Mouse (Mus musculus): ENCODE measurements around the gene Grtp1. TPM values are rescaled to one million over a fixed set of nuclear protein-coding genes. Genes with fewer than 3 reads are reported as not detected.
A peak's percentile ranks its signal among the peaks of the same experiment; 100 is the strongest.

Gene Grtp1
- polyA plus RNA-seq (2011; ENCODE audit: insufficient read depth, insufficient read length, low replicate concordance, missing spikeins), result 6.8 and 20.6 TPM in 2 replicates

- peak within 1 kb of the TSS; percentile 63 for H3K27ac ChIP-seq (ENCODE audit: control insufficient read depth, insufficient read depth, low read depth, low read length, poor library complexity)
- under 1% methylated on average over 58 of the region's 58 CpGs for WGBS
Observed at GRCm38 (mm10) chr8:13200301-13201012, at the start of gene Grtp1. Gene Grtp1, minus strand, starts transcription at chr8:13200620.

GRCm38 (mm10) chr8:13244343-13244880, 44.0 kb upstream of the Grtp1 start:
- Histone ChIP-seq H3K27ac (ENCODE audit: control insufficient read depth, insufficient read depth, low read depth, low read length, poor library complexity) (no peak overlapping the region), H3K4me1 (ENCODE audit: control insufficient read depth, insufficient read depth, low read length) (peaks cover 2% of the 10 kb centered on the region), H3K4me3 (replicated peaks; ENCODE audit: control insufficient read depth, low read depth, low read length) (no peak overlapping the region)
- WGBS, result 82% methylated on average over 11 of the region's 11 CpGs
- TF ChIP-seq CTCF (IDR thresholded peaks at IDR 0.05; ENCODE audit: control insufficient read depth, insufficient read depth, low read length) (no peak), POLR2A (IDR thresholded peaks at IDR 0.05; ENCODE audit: borderline replicate concordance, control insufficient read depth, low read depth, low read length) (no peak)

More at GRCm38 (mm10) chr8:13200301-13201012, at the start of gene Grtp1:
- peaks cover 2% of the 10 kb centered on the region for H3K4me1 ChIP-seq (ENCODE audit: control insufficient read depth, insufficient read depth, low read length)
- peak within 1 kb of the TSS; percentile 75 for H3K4me3 ChIP-seq (replicated peaks; ENCODE audit: control insufficient read depth, low read depth, low read length)
- TF ChIP-seq CTCF (IDR thresholded peaks at IDR 0.05; ENCODE audit: control insufficient read depth, insufficient read depth, low read length) (no peak), POLR2A (IDR thresholded peaks at IDR 0.05; ENCODE audit: borderline replicate concordance, control insufficient read depth, low read depth, low read length) (no peak)

GRCm38 (mm10) chr8:13242985-13243870, 42.8 kb upstream of the Grtp1 start:
- WGBS, result 84% methylated on average over 10 of the region's 10 CpGs
- no peak for TF ChIP-seq CTCF (IDR thresholded peaks at IDR 0.05; ENCODE audit: control insufficient read depth, insufficient read depth, low read length)
- no peak for TF ChIP-seq POLR2A (IDR thresholded peaks at IDR 0.05; ENCODE audit: borderline replicate concordance, control insufficient read depth, low read depth, low read length)
- Histone ChIP-seq H3K4me3 (replicated peaks; ENCODE audit: control insufficient read depth, low read depth, low read length) (no peak overlapping the region), H3K27ac (ENCODE audit: control insufficient read depth, insufficient read depth, low read depth, low read length, poor library complexity) (no peak overlapping the region), H3K4me1 (ENCODE audit: control insufficient read depth, insufficient read depth, low read length) (peaks cover 2% of the 10 kb centered on the region)

DNA sequence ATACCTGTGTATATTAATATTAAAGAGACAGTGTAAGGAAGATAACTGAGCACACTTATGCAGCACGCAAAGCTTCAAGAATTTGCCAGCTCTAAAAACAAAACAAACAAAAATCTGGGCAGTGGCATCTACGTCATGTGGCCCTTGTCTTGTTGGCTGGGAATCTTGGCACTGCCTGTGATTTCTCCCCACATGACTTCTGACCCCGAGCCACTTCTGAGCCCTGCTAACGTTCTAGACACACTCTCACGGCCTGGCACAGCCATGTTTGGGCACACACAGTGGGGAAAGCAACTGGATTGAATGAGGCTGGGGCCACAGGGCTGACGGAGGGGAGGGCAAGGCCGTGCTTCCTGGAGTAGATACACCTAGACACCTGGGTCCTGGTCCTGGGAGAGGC, 40.3 kb upstream of the Grtp1 start:
- Histone ChIP-seq H3K4me3 (replicated peaks; ENCODE audit: control insufficient read depth, low read depth, low read length) (no peak overlapping the region), H3K4me1 (ENCODE audit: control insufficient read depth, insufficient read depth, low read length) (peaks cover 2% of the 10 kb centered on the region), H3K27ac (ENCODE audit: control insufficient read depth, insufficient read depth, low read depth, low read length, poor library complexity) (no peak overlapping the region)
- TF ChIP-seq POLR2A (IDR thresholded peaks at IDR 0.05; ENCODE audit: borderline replicate concordance, control insufficient read depth, low read depth, low read length) (0 out of 2 replicates have a peak, but pooled peaks have one; percentile 17), CTCF (IDR thresholded peaks at IDR 0.05; ENCODE audit: control insufficient read depth, insufficient read depth, low read length) (no peak)
- 72% methylated on average over 7 of the region's 7 CpGs for WGBS

DNA sequence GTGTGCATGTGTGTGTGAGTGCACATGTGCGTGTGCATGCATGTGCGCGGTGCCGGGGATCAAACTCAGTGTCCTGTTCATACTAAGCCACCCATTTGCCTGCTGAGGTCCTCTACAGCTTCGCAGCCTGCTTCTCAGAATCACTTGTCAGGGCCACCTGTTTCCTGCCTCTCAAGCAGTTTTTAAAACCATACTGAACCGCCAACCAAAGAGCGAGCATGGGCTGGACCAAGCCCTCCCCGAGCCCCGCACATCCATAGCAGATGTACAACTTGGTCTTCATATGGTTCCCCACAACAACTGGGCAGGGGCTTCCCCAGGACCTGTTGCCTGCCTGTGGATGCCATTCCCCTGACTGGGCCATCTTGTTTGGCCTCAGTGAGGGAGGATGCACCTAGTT, 39.6 kb upstream of the Grtp1 start:
- H3K4me1 ChIP-seq (ENCODE audit: control insufficient read depth, insufficient read depth, low read length), result peaks cover 2% of the 10 kb centered on the region
- no peak overlapping the region for H3K4me3 ChIP-seq (replicated peaks; ENCODE audit: control insufficient read depth, low read depth, low read length)
- H3K27ac ChIP-seq (ENCODE audit: control insufficient read depth, insufficient read depth, low read depth, low read length, poor library complexity), result no peak overlapping the region
- 11% methylated on average over 9 of the region's 9 CpGs for WGBS
- TF ChIP-seq CTCF (IDR thresholded peaks at IDR 0.05; ENCODE audit: control insufficient read depth, insufficient read depth, low read length) (no peak), POLR2A (IDR thresholded peaks at IDR 0.05; ENCODE audit: borderline replicate concordance, control insufficient read depth, low read depth, low read length) (no peak)

- H3K4me3 ChIP-seq (replicated peaks; ENCODE audit: control insufficient read depth, low read depth, low read length), result no peak overlapping the region
- H3K27ac ChIP-seq (ENCODE audit: control insufficient read depth, insufficient read depth, low read depth, low read length, poor library complexity), result no peak overlapping the region; the same call in 1 of the 2 replicates
- TF ChIP-seq CTCF (IDR thresholded peaks at IDR 0.05; ENCODE audit: control insufficient read depth, insufficient read depth, low read length) (no peak), POLR2A (IDR thresholded peaks at IDR 0.05; ENCODE audit: borderline replicate concordance, control insufficient read depth, low read depth, low read length) (no peak)
- H3K4me1 ChIP-seq (ENCODE audit: control insufficient read depth, insufficient read depth, low read length), result peaks cover under 1% of the 10 kb centered on the region
- WGBS, result 81% methylated on average over 13 of the region's 13 CpGs
Observed at GRCm38 (mm10) chr8:13234803-13235202, 34.4 kb upstream of the Grtp1 start.

GRCm38 (mm10) chr8:13230471-13230870, 30.1 kb upstream of the Grtp1 start:
- no peaks in the 10 kb centered on the region; the same call in 1 of the 2 replicates for H3K4me1 ChIP-seq (ENCODE audit: control insufficient read depth, insufficient read depth, low read length)
- TF ChIP-seq CTCF (IDR thresholded peaks at IDR 0.05; ENCODE audit: control insufficient read depth, insufficient read depth, low read length), result no peak
- no peak for TF ChIP-seq POLR2A (IDR thresholded peaks at IDR 0.05; ENCODE audit: borderline replicate concordance, control insufficient read depth, low read depth, low read length)
- H3K4me3 ChIP-seq (replicated peaks; ENCODE audit: control insufficient read depth, low read depth, low read length), result no peak overlapping the region
- no peak overlapping the region for H3K27ac ChIP-seq (ENCODE audit: control insufficient read depth, insufficient read depth, low read depth, low read length, poor library complexity)
- WGBS, result 89% methylated on average over 4 of the region's 4 CpGs

- H3K27ac ChIP-seq (ENCODE audit: control insufficient read depth, insufficient read depth, low read depth, low read length, poor library complexity), result no peak overlapping the region
- no peak overlapping the region for H3K4me3 ChIP-seq (replicated peaks; ENCODE audit: control insufficient read depth, low read depth, low read length)
- H3K4me1 ChIP-seq (ENCODE audit: control insufficient read depth, insufficient read depth, low read length), result no peaks in the 10 kb centered on the region; the same call in 1 of the 2 replicates
- TF ChIP-seq POLR2A (IDR thresholded peaks at IDR 0.05; ENCODE audit: borderline replicate concordance, control insufficient read depth, low read depth, low read length) (no peak), CTCF (IDR thresholded peaks at IDR 0.05; ENCODE audit: control insufficient read depth, insufficient read depth, low read length) (no peak)
- WGBS, result 90% methylated on average over 12 of the region's 12 CpGs
Observed at GRCm38 (mm10) chr8:13229802-13230201, 29.4 kb upstream of the Grtp1 start.

Measured in bone marrow, adult 2 months (tissue).